Mouse (Mus musculus) G1E (cell line): Measurements from ENCODE around the gene Cdhr4. TPM values are rescaled to one million over a fixed set of nuclear protein-coding genes. Genes with fewer than 3 reads are reported as not detected.

Experiments
- ATAC-seq: 2 replicates; pipeline ENCODE4 v1.8.0; 2016; ENCODE audit warnings: mild to moderate bottlenecking; ENCODE audit not compliant: insufficient number of reproducible peaks, poor library complexity, low FRiP score, severe bottlenecking; ENCODE audit errors: extremely low read depth
- DNase-seq: peaks from one replicate; pipeline ENCODE4 v3.0.0; 2012; ENCODE audit warnings: low spot score
- H3K27me3 ChIP-seq: 2 replicates; pipeline ENCODE4 v1.6.1; 2012; ENCODE audit warnings: mild to moderate bottlenecking, low read length, inconsistent platforms; ENCODE audit not compliant: insufficient read depth
- H3K36me3 ChIP-seq: replicated peaks from 2 replicates; pipeline ENCODE3; 2012; ENCODE audit warnings: mild to moderate bottlenecking, inconsistent platforms
- H3K4me1 ChIP-seq: 2 replicates; pipeline ENCODE4 v1.6.1; 2012; ENCODE audit warnings: low read depth, low read length, inconsistent platforms, mixed read lengths; ENCODE audit not compliant: insufficient read depth
- H3K4me3 ChIP-seq: 2 replicates; pipeline ENCODE4 v1.5.1; 2012; ENCODE audit warnings: low read depth, mild to moderate bottlenecking, inconsistent platforms, low read length, moderate library complexity, mixed read lengths
- H3K9me3 ChIP-seq: replicated peaks from 2 replicates; pipeline ENCODE4 v1.6.1; 2012; ENCODE audit warnings: inconsistent platforms
- CTCF ChIP-seq: IDR thresholded peaks from 2 replicates; pipeline ENCODE4 v1.5.1; 2012; ENCODE audit warnings: low read depth, low read length, inconsistent platforms, mixed read lengths
- GATA1 ChIP-seq: IDR thresholded peaks from 2 replicates; pipeline ENCODE4 v1.6.1; 2012; ENCODE audit warnings: borderline replicate concordance, low read length, inconsistent platforms, mixed read lengths
- GATA2 ChIP-seq: IDR thresholded peaks from 2 replicates; pipeline ENCODE4 v1.6.1; 2012; ENCODE audit warnings: low read depth, low read length, inconsistent platforms, borderline replicate concordance
- POLR2AphosphoS5 ChIP-seq: IDR thresholded peaks from 2 replicates; pipeline ENCODE4 v1.6.1; 2012; ENCODE audit warnings: low read depth, low read length, inconsistent platforms; ENCODE audit not compliant: insufficient replicate concordance
- TAL1 ChIP-seq: conservative IDR thresholded peaks from 2 replicates; pipeline ENCODE4 v1.6.1; 2012; ENCODE audit warnings: low read depth, low read length, inconsistent platforms, mixed read lengths
- polyA plus RNA-seq: library from polyadenylated mRNA; stranded (reverse); fragments of >175 nt; gene quantifications from 2 replicates; pipeline ENCODE4 v1.2.3, GENCODE M21; 2012
- total RNA-seq, 2 experiments: library from RNA; stranded (forward) in 1 of 2; stranded (reverse) in 1 of 2; fragments of 200-1000 nt in 1 of 2; fragments of >200 nt in 1 of 2; fragmentation: Nextera tagmentation in 1 of 2; gene quantifications; 2 replicates each; pipeline ENCODE4 v1.2.3; 2014 to 2017

Gene Cdhr4
- total and polyA plus RNA-seq, 3 experiments = 0.57 to 8.4 (median 4.0) TPM

DNA sequence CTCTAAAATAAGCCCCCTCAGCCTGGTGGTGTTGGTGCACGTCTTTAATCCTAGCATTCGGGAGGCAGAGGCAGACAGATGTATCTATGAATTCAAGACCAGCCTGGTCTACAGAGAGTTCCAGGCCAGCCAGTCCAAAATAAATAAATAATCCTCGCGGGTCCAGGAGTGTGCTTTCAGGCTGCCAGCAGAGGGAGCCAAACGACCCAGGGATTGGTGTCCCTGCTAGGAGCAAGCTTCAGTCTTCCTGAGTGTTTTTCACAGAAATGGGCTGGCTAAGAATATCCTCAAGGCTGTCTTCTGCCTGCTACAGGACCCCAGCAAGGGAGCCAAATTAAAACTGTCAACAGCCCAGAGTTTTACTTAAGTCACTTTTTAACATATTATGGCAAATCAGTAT is 28.6 kb upstream of the Cdhr4 start:
- H3K4me1 ChIP-seq = peaks cover 14% of the 10 kb centered on the region; the same call in 1 of the 2 replicates
- peaks cover 99% of the 10 kb centered on the region for H3K36me3 ChIP-seq
- TF ChIP-seq TAL1 = no peak
- no peak for TF ChIP-seq GATA1
- peak; percentile 92 for TF ChIP-seq CTCF
- TF ChIP-seq POLR2AphosphoS5 = no peak
- TF ChIP-seq GATA2 = no peak

DNA sequence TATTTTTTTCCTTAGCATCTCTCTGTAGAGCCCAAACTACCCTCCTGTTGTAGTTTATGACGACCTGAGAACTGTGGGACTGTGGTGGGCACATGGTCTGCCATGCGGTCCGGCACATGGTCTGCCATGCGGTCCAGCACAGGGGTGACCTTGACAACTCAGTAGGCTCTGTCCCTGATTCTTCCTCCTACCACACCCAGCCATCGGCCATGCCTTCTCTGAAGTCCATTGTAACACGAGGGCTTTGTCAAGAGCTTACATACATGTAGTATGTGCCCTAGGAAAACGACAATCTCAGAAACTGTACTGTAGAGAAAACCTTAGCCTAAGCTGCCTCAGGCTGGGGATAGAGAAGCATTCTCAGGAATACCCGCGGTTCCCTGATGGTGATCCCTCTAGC is 27.6 kb upstream of the Cdhr4 start:
- no peak for ATAC-seq
- peaks cover 14% of the 10 kb centered on the region; the same call in 1 of the 2 replicates for H3K4me1 ChIP-seq

More for the DNA sequence above, 28.6 kb upstream of the Cdhr4 start:
- H3K9me3 ChIP-seq = no peaks in the 10 kb centered on the region
- H3K4me3 ChIP-seq = no peak overlapping the region
- 0 out of 2 replicates have a peak, but pooled peaks have one; percentile 8 for ATAC-seq
- H3K27me3 ChIP-seq = no peaks in the 10 kb centered on the region
- peak; percentile 74 for DNase-seq

GRCm38 (mm10) chr9:107966676-107967075 is 25.6 kb upstream of the Cdhr4 start:
- no peak for TF ChIP-seq TAL1
- TF ChIP-seq GATA1 = no peak
- no peak for ATAC-seq
- Histone ChIP-seq H3K27me3 (no peaks in the 10 kb centered on the region), H3K9me3 (no peaks in the 10 kb centered on the region), H3K4me3 (no peak overlapping the region), H3K4me1 (peaks cover 27% of the 10 kb centered on the region), H3K36me3 (peaks cover 99% of the 10 kb centered on the region)
- DNase-seq = no peak

More for the DNA sequence above, 27.6 kb upstream of the Cdhr4 start:
- DNase-seq = no peak
- no peak for TF ChIP-seq GATA1
- no peak for TF ChIP-seq TAL1
- TF ChIP-seq POLR2AphosphoS5 = no peak
- no peak for TF ChIP-seq CTCF
- no peak for TF ChIP-seq GATA2
- no peaks in the 10 kb centered on the region for H3K9me3 ChIP-seq
- H3K36me3 ChIP-seq = peaks cover 99% of the 10 kb centered on the region
- no peaks in the 10 kb centered on the region for H3K27me3 ChIP-seq
- no peak overlapping the region for H3K4me3 ChIP-seq

DNA sequence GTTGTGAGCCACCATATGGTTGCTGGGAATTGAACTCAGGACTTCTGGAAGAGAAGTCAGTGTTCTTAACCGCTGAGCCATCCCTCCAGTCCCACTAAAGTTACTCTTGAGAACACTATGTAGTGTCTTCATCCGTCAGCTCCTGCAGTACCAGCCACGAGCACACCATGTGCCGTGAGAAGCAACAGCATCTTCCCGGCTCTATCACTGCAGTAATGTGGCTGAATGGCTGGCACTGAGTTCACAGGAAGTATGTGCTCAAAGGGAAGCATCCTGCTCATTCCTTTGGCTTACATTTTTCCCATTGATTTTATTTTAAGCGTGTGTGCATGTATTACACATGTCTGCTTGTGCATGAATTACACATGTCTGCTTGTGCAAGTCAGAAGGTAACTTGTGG is 24.9 kb upstream of the Cdhr4 start:
- TF ChIP-seq TAL1 = no peak
- TF ChIP-seq GATA2 = no peak
- no peak for TF ChIP-seq GATA1
- no peak for TF ChIP-seq CTCF
- no peak for TF ChIP-seq POLR2AphosphoS5
- Histone ChIP-seq H3K4me1 (peaks cover 31% of the 10 kb centered on the region), H3K4me3 (no peak overlapping the region), H3K9me3 (no peaks in the 10 kb centered on the region), H3K36me3 (peaks cover 99% of the 10 kb centered on the region), H3K27me3 (no peaks in the 10 kb centered on the region)
- DNase-seq (no peak), ATAC-seq (no peak)

DNA sequence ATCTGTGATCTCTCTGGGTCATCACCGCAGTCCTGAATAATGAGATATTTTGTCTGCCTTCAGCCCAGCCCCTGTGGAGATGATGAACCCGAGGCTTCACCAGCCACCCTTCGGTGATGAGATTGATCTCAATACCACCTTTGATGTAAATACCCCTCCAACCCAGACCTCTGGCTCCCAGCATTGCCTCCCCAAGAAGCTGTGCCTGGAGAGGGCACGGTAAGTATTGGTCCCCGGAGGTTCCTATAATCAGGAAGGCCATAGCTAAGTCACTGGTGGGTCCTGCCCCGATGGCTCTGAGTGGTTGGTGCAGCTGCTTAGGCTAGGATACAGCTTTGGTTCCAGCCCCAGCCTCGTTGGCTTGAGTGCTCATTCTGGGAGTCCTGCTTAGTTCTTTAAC is 23.8 kb upstream of the Cdhr4 start:
- TF ChIP-seq CTCF = no peak
- no peak for TF ChIP-seq GATA2
- no peak for TF ChIP-seq GATA1
- no peak for TF ChIP-seq TAL1
- ATAC-seq = no peak
- no peaks in the 10 kb centered on the region for H3K9me3 ChIP-seq
- H3K27me3 ChIP-seq = no peaks in the 10 kb centered on the region
- H3K4me3 ChIP-seq = no peak overlapping the region
- peaks cover 99% of the 10 kb centered on the region for H3K36me3 ChIP-seq
- peaks cover 41% of the 10 kb centered on the region for H3K4me1 ChIP-seq
- no peak for DNase-seq

DNA sequence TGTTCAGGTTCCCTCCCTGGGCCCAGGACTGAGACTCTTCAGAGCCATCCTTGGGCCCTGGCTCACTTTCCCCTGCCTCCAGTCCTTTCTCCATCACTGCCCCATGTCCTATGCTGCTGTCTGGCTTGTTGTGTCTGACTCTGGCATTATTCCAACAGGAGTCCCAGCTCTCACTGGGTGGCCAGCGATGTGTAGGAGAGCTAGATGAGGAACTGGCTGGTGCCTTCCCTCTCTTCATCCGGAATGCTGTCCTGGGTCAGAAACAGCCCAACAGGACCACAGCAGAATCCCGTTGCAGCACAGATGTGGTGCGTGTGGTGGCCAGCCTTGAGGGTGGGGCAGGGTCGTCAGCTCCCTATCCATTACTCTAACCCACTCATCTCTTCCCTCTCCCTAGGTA is 22.0 kb upstream of the Cdhr4 start:
- peaks cover 82% of the 10 kb centered on the region for H3K36me3 ChIP-seq

More for the DNA sequence above, 22.0 kb upstream of the Cdhr4 start:
- no peaks in the 10 kb centered on the region for H3K27me3 ChIP-seq
- ATAC-seq (no peak), DNase-seq (no peak)
- no peak for TF ChIP-seq TAL1
- peaks cover 48% of the 10 kb centered on the region for H3K4me1 ChIP-seq
- no peaks in the 10 kb centered on the region for H3K9me3 ChIP-seq
- H3K4me3 ChIP-seq = no peak overlapping the region
